Mouse (Mus musculus) heart, embryonic 12.5 days (tissue): ENCODE measurements around the gene Gm20388. TPM values are rescaled to one million over a fixed set of nuclear protein-coding genes. Genes with fewer than 3 reads are reported as not detected.

Source experiments
- ATAC-seq: fragments of 200-750 bp; cut with Nextera tagmentation; 2 replicates; pipeline ENCODE4 v1.8.0; 2017; ENCODE audit warnings: moderate TSS enrichment, moderate library complexity; ENCODE audit not compliant: insufficient number of reproducible peaks, low FRiP score
- H3K27ac ChIP-seq: fragments of 300-500 bp; sonication (generic); 2 replicates; pipeline ENCODE4 v1.5.1; 2016; ENCODE audit warnings: mild to moderate bottlenecking, moderate library complexity; ENCODE audit not compliant: poor library complexity, severe bottlenecking
- H3K27me3 ChIP-seq: fragments of 300-500 bp; sonication (generic); replicated peaks from 2 replicates; pipeline ENCODE4 v1.6.1; 2016; ENCODE audit warnings: mild to moderate bottlenecking, moderate library complexity
- H3K36me3 ChIP-seq: fragments of 300-500 bp; sonication (generic); 2 replicates; pipeline ENCODE4 v1.6.1; 2016; ENCODE audit warnings: mild to moderate bottlenecking, moderate library complexity
- H3K4me1 ChIP-seq: fragments of 300-500 bp; sonication (generic); replicated peaks from 2 replicates; pipeline ENCODE4 v1.6.1; 2016; ENCODE audit warnings: mild to moderate bottlenecking
- H3K4me2 ChIP-seq: fragments of 300-500 bp; sonication (generic); 2 replicates; pipeline ENCODE4 v1.6.1; 2016; ENCODE audit warnings: mild to moderate bottlenecking, moderate library complexity
- H3K4me3 ChIP-seq: fragments of 300-500 bp; sonication (generic); 2 replicates; pipeline ENCODE4 v1.5.1; 2016; ENCODE audit warnings: mild to moderate bottlenecking
- H3K9ac ChIP-seq: fragments of 300-500 bp; sonication (generic); 2 replicates; pipeline ENCODE4 v1.6.1; 2016; ENCODE audit warnings: mild to moderate bottlenecking, moderate library complexity
- H3K9me3 ChIP-seq: fragments of 300-500 bp; sonication (generic); replicated peaks from 2 replicates; pipeline ENCODE4 v1.6.1; 2016; ENCODE audit warnings: mild to moderate bottlenecking, moderate library complexity
- WGBS: fragments of 180-500 bp; shearing (Covaris S2); methylation state at CpG from one replicate; pipeline ENCODE4 v1.1.7; 2016; 5-methylcytosine and 5-hydroxymethylcytosine counted together
- polyA plus RNA-seq: library from polyadenylated mRNA; unstranded; fragments of >200 nt; fragmentation: Nextera tagmentation; extraction: Ambion mirVana; gene quantifications from 2 replicates; pipeline ENCODE4 v1.2.1, GENCODE M21; 2016

Gm20388 gene
- polyA plus RNA-seq, 1 experiment from 2014 or later = not detected

DNA sequence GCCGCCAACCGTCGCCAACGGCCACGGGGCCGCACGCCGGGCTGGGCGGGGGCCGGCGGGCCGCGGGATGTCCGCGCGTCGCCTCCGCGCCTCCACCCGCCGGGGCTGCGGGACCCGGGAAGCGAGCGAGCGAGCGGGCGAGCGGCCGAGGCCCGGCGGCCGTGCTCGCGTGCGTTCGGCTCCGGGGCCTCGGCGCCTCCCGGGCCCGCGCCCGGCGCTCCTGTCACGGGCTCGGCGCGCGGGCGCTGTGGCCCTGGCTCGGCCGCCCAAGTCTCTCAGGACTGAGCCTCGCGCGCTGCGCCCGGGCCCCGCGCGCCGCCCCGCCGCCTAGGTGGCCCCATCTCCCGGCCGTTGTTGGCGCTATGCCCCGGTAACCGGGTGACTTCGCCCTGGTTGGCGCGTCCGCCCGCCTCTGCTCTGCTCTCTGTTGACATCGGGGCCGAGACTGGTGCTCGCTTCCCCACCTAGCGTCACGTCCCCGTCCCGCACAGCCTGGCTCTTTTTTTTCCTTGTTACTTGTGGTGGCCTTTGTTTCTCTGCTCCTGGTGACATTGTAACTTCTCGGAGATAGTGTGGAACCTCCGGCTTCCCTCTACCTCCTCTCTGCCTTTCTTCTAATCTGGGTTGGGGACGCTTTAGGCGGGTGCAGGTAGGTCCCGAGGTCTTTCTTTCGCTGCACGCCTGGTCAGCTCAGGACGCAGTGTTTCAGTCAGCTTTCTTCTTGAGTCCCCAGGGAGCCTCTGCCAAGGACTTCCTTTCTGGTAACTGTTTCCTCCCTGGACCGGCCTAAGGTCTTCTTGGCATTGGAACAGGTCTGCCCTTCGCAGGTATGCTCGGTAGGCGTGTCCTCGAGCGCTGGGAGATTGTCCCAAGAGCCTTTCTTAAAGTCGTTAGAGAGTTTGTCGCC lies 2040.4 kb downstream of the Gm20388 start:
- ATAC-seq = peak; percentile 9; the same call in 1 of the 2 replicates
- Histone ChIP-seq H3K27me3 (no peaks in the 10 kb centered on the region), H3K4me2 (peak overlapping the region; percentile 84), H3K27ac (peak overlapping the region; percentile 93), H3K4me3 (peak overlapping the region; percentile 84), H3K9ac (peak overlapping the region; percentile 93), H3K4me1 (peaks cover 61% of the 10 kb centered on the region), H3K36me3 (peaks cover 15% of the 10 kb centered on the region), H3K9me3 (no peaks in the 10 kb centered on the region)
- WGBS = under 1% methylated on average over 82 of the region's 97 CpGs

DNA sequence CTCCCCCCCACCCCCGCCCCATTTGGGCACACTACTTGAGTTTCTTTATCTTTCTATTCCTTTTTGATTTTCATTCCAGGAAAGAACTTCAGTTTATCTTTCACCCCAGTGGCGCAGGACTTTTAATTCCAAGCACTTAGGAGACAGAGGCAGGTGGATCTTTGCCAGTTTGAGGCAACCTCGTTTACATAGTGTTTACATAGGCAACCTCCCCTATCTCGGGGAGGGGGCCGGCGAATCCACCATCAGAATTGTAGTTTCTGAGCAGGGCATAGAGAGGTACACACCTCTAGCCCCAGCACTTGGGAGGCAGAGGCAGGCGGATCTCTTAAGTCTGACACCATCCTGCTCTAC lies 2041.0 kb downstream of the Gm20388 start:
- Histone ChIP-seq H3K4me3 (peak overlapping the region; percentile 84), H3K9me3 (no peaks in the 10 kb centered on the region), H3K4me1 (peaks cover 66% of the 10 kb centered on the region), H3K4me2 (peak overlapping the region; percentile 84), H3K9ac (peak overlapping the region; percentile 93), H3K27me3 (no peaks in the 10 kb centered on the region), H3K36me3 (peaks cover 15% of the 10 kb centered on the region), H3K27ac (peak overlapping the region; percentile 93)
- no peak for ATAC-seq
- WGBS = 21% methylated on average over 7 of the region's 7 CpGs

DNA sequence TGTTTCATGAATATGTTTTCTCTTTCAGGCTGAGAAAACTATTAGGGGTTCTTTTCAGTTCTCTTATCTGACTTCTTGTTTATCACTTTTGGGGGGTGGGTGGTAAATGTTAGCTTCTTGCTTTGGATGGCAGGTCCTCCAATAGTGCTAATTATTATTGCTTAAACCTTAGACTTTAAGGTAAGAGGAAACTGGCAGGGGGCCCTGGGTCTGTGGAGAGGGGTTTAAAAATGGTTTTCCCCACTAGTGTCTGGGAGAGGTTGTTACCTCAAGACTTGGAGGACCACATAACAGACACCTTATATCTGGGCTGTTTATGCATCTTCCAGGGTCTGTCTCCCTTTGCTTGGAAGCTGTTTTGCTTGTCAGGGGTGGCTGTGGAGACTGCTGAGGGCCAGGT lies 2041.5 kb downstream of the Gm20388 start:
- H3K4me2 ChIP-seq = peak overlapping the region; percentile 14; the same call in 1 of the 2 replicates
- no peaks in the 10 kb centered on the region for H3K27me3 ChIP-seq
- peaks cover 15% of the 10 kb centered on the region for H3K36me3 ChIP-seq
- no peak for ATAC-seq
- no peaks in the 10 kb centered on the region for H3K9me3 ChIP-seq
- H3K4me1 ChIP-seq = peaks cover 66% of the 10 kb centered on the region
- H3K9ac ChIP-seq = 0 out of 2 replicates have a peak overlapping the region, but pooled peaks have one; percentile 8
- no peak overlapping the region for H3K27ac ChIP-seq
- H3K4me3 ChIP-seq = no peak overlapping the region

DNA sequence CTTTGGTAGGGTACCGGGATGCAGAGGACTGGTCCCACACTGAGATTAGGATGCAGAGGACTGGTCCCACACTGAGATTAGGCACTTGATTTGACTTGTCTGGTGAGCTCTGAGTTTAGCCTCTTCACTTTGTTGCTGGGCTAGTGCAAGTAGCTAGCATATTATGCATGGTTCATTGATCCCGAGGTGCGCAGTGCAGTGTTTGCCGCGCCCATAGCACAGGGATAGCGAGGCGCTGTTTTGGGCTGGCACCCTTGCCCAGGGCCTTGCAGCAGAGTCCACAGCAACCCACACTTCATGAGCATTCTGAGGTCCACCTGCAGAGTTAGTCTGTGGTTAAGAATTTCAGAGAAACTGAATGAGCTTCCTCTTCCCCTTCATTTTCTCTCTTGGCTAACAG lies 2042.2 kb downstream of the Gm20388 start:
- no peak overlapping the region for H3K4me3 ChIP-seq
- peaks cover 15% of the 10 kb centered on the region for H3K36me3 ChIP-seq
- H3K9ac ChIP-seq = no peak overlapping the region
- H3K4me2 ChIP-seq = no peak overlapping the region; the same call in 1 of the 2 replicates
- H3K27me3 ChIP-seq = no peaks in the 10 kb centered on the region
- no peaks in the 10 kb centered on the region for H3K9me3 ChIP-seq
- peaks cover 65% of the 10 kb centered on the region for H3K4me1 ChIP-seq
- 91% methylated on average over 7 of the region's 7 CpGs for WGBS
- no peak for ATAC-seq
- no peak overlapping the region for H3K27ac ChIP-seq

DNA sequence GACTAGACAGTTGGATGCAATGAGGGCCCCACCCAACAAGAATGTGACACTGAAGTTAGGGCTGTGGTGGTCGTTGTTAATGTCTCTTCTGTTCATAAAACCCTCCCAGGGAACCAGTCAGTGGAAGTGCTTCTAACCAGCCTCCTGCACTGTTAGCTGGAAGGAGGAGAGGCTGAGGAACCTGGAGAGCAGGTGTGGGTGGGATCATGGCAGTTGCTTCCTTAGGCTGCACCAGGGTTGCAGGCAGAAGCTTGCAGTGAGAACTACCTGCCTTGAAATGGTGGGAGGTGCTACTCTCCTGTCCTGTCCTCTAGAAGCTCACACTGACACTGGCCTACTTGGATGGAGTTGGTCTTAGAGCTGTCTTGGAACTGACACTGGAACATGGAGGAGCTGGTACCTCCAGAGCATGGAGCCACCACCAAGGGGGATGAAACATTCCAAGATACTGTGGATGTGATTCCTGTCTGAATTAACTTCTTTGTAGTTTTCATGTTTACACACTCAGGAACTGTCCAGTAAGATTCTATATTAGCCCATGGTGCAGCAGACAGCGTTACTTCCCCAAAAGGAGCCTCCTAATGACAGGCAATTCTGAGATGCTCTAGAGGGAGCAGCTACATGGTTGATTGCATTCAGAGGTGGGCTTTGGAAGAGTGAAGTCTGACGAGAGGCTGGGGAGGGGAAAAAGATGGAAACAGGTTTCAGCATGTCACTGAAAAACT lies 2043.3 kb downstream of the Gm20388 start:
- H3K4me2 ChIP-seq = no peak overlapping the region
- H3K36me3 ChIP-seq = peaks cover 15% of the 10 kb centered on the region

DNA sequence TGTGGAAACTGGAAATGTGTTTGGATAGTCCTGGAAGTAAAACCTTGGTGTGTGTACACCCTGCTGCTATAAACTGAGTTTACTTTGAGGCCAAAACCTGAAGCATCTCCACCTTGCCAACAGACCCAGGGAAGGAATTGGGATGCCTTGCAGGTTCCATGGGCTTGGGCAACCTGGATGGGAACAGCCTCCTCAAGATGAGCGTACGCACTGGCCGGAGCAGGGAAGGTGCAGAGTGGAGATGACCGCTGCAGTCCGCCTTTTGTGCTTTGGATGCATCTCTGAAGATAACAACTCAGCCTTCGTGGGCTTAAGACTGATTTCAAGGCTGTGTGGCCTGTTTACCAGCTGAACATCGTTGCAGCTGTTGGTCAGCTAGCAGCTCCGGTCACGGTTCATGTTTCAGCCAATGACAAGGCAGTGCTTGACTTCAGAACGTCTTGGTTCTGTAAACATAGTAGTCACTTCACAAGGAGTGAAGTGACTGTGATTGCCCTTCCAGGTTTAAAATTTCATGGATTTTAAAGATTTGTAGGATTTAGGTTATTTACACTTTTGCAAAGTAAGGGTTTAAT lies 2044.4 kb downstream of the Gm20388 start:
- Histone ChIP-seq H3K4me3 (no peak overlapping the region), H3K4me1 (peaks cover 63% of the 10 kb centered on the region), H3K27ac (no peak overlapping the region), H3K36me3 (peaks cover 15% of the 10 kb centered on the region), H3K27me3 (no peaks in the 10 kb centered on the region), H3K9me3 (no peaks in the 10 kb centered on the region), H3K4me2 (no peak overlapping the region), H3K9ac (no peak overlapping the region)
- no peak for ATAC-seq
- WGBS = 80% methylated on average over 10 of the region's 10 CpGs

More for the DNA sequence above, 2043.3 kb downstream of the Gm20388 start:
- no peak overlapping the region for H3K4me3 ChIP-seq
- ATAC-seq = no peak
- peaks cover 63% of the 10 kb centered on the region for H3K4me1 ChIP-seq
- no peaks in the 10 kb centered on the region for H3K9me3 ChIP-seq
- no peak overlapping the region for H3K9ac ChIP-seq
- WGBS = 69% methylated on average over 3 of the region's 3 CpGs
- H3K27me3 ChIP-seq = no peaks in the 10 kb centered on the region
- no peak overlapping the region for H3K27ac ChIP-seq

DNA sequence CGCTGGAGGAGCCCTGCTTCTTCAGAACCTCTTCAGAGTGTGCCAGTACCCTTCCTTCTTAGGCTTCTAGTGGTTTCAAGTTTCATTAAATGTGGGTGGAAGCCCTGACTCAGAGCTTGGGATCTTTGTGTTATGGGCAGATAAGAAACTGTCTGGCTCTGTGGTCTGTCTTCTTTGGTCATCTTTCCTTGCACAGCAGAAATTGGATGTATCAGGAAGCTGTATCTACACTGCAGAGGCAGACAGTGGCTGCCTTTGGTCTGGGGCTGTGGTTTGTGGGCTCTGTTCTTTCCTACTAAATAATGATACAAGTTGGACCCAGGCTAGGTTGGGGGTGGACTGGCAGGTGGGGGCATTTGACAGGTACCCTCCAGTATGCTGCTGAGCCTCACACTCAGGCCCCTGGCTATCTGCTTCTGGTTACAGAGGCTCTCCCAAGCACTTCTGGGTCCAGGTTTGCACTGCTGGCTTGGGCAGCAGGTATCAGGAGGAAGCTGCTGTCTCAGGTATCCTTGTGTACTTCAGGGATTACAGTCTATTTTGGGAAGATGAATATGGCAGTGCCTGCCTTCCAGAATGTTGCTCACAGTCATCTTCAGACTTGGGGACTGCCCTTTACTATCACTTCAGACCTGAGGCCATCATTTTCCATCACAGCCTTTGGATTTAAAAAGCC lies 2045.3 kb downstream of the Gm20388 start:
- H3K4me1 ChIP-seq = peaks cover 63% of the 10 kb centered on the region

DNA sequence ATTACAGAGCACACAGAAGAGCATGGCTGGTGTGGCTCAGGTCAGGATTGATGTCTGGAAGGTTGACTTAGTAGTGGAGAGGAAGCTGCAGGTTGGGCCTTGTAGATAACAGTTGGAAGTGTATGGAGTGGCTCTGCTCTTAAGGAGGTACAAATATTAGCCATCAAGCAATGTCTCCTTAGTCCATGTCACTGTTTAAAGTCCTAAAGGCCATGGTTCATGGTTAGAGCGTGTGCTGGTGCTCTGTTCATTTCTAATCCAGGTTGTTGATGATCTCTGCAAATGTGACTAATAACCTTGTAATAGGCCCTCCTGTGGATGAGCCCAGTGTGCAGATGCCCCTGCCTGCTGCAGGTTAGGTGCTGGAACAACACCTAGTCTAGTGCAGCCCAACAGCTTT lies 2047.8 kb downstream of the Gm20388 start:
- 93% methylated on average over 1 of the region's 1 CpGs for WGBS
- ATAC-seq = no peak
- Histone ChIP-seq H3K9me3 (no peaks in the 10 kb centered on the region), H3K4me2 (no peak overlapping the region), H3K27me3 (no peaks in the 10 kb centered on the region), H3K9ac (no peak overlapping the region), H3K27ac (no peak overlapping the region), H3K4me1 (peaks cover 60% of the 10 kb centered on the region), H3K36me3 (peaks cover 18% of the 10 kb centered on the region), H3K4me3 (no peak overlapping the region)

More for the DNA sequence above, 2045.3 kb downstream of the Gm20388 start:
- Histone ChIP-seq H3K27me3 (no peaks in the 10 kb centered on the region), H3K36me3 (peaks cover 18% of the 10 kb centered on the region), H3K27ac (peak overlapping the region; percentile 10), H3K4me3 (no peak overlapping the region), H3K4me2 (no peak overlapping the region), H3K9ac (no peak overlapping the region), H3K9me3 (no peaks in the 10 kb centered on the region)
- no peak for ATAC-seq
- WGBS = 55% methylated on average over 1 of the region's 1 CpGs

DNA sequence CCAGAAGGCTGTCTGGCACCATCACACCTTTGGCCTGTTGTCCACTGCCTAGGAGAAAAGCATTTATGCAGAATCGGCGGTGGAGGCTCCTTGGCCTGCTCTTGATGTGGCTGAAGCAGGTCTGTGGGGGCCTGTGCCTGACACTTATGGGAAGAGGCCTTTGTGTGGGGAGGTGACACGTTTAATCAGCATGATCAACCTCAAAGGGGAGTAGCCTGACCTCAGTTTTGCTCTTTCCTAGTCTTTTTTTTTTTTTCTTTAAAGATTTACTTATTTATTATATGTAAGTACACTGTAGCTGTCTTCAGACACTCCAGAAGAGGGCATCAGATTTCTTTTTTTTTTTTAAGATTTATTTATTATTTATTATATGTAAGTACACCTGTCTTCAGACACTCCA lies 2052.3 kb downstream of the Gm20388 start:
- Histone ChIP-seq H3K4me1 (peaks cover 65% of the 10 kb centered on the region), H3K9me3 (no peaks in the 10 kb centered on the region), H3K27ac (no peak overlapping the region), H3K9ac (no peak overlapping the region), H3K27me3 (no peaks in the 10 kb centered on the region), H3K36me3 (0 out of 2 replicates have a peak, but pooled peaks cover 4% of the 10 kb centered on the region), H3K4me2 (no peak overlapping the region), H3K4me3 (no peak overlapping the region)
- 78% methylated on average over 3 of the region's 3 CpGs for whole genome bisulfite sequencing
- no peak for ATAC-seq

DNA sequence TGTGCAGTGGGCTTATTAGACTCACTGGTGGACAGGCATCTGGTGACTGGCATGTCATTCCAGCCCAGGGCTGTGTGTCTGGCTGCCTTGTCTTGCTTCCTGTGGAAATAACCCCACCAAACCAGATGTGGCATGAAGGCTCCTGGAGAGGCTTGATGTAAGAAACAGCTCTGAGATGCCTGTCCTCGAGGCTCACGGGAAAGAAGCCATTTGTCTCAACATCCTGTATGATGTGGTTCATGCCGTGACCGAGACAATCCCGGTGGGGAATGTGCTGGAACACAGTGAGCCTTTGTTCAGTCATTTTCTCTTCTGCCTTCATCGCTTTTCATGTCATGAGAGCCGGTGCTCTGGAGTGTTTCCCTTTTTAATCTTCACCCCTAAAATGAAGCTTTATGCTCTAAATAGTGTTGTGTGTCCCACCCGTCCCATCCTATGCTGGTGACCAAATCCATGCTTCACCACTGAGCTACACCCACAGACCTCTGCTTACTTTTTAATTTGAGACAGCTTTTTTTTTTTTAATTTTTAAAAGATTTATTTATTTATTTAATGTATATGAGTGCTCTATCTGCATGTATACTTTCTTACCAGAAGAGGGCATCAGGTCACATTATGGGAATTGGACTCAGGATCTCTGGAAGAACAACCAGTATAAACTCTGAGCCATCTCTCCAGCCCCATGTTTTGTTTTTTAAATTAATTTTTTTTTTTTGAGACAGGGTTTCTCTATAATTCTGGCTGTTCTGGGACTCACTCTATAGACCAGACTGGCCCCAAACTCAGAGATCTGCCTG lies 2054.3 kb downstream of the Gm20388 start:
- no peak overlapping the region for H3K4me2 ChIP-seq
- no peak overlapping the region for H3K4me3 ChIP-seq
- H3K36me3 ChIP-seq = 0 out of 2 replicates have a peak, but pooled peaks cover 7% of the 10 kb centered on the region
- H3K9ac ChIP-seq = no peak overlapping the region
- no peaks in the 10 kb centered on the region for H3K9me3 ChIP-seq
- WGBS = 69% methylated on average over 8 of the region's 8 CpGs
- ATAC-seq = no peak
- no peaks in the 10 kb centered on the region for H3K27me3 ChIP-seq
- peak overlapping the region; percentile 75 for H3K27ac ChIP-seq
- H3K4me1 ChIP-seq = peaks cover 66% of the 10 kb centered on the region
